Mouse (Mus musculus): Measurements from ENCODE around the gene Setd5. TPM values are rescaled to one million over a fixed set of nuclear protein-coding genes. Genes with fewer than 3 reads are reported as not detected.

Setd5 gene
- polyA plus RNA-seq, 1 experiment = 63.7 TPM

DNA sequence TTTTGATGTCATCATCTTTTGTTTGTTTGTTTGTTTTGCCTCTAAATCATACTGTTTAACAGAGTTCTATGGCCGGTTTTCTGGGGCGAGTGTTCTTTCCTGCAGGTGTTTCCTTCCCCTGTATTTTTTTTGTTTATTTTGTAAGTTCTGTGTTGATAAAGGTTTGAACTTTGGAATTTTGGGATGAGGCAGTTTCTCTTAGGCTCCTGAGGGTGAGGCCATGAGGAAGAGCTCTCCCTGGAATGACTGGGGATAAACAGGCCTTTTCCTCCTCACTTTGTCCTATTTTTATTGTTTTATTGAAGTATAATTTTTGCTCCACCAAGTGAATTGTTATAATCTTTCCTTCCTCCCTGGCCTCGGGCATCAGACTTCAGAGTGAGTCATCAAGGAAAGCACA is 24.2 kb upstream of the Setd5 start:
- H3K4me3 ChIP-seq (ENCODE audit: insufficient read depth, low read length) = no peak overlapping the region
- TF ChIP-seq POLR2A (IDR thresholded peaks at IDR 0.05; ENCODE audit: borderline replicate concordance, low read depth, low read length) (no peak), CTCF (IDR thresholded peaks at IDR 0.05; ENCODE audit: low read depth, low read length) (no peak)
- H3K4me1 ChIP-seq (ENCODE audit: control insufficient read depth, insufficient read depth, low read length) = peaks cover 8% of the 10 kb centered on the region
- no peak overlapping the region for H3K27ac ChIP-seq (ENCODE audit: insufficient read depth, low read depth, low read length)

DNA sequence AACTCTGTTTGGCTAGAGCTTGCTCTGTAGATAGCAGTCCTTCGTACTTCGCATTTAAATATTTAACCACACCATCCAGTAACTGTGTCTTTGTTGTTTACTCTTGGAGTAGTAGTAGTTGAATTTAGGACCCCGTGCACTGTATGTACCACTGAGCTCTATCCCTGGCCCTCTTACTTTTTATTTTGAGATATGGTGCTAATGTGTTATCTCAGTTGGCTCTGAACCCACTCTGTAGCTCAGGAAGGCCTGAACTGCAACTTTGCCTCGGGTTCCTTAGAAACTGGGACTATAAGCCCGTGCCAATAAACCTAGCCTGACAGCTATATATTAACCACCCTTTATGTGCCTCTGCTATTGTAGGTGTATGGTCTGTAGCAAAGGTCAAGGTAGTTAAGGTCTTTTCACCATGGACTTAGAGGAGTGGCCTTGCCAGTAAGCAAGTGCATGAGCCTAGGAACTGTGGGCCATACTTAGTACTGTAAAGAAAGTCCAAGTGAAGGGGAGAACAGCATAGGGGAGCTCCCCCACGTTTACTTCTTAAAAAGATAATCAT is 22.5 kb upstream of the Setd5 start:
- peaks cover 4% of the 10 kb centered on the region for H3K4me1 ChIP-seq (ENCODE audit: control insufficient read depth, insufficient read depth, low read length)
- TF ChIP-seq CTCF (IDR thresholded peaks at IDR 0.05; ENCODE audit: low read depth, low read length) (no peak), POLR2A (IDR thresholded peaks at IDR 0.05; ENCODE audit: borderline replicate concordance, low read depth, low read length) (no peak)
- no peak overlapping the region for H3K27ac ChIP-seq (ENCODE audit: insufficient read depth, low read depth, low read length)
- no peak overlapping the region for H3K4me3 ChIP-seq (ENCODE audit: insufficient read depth, low read length)

DNA sequence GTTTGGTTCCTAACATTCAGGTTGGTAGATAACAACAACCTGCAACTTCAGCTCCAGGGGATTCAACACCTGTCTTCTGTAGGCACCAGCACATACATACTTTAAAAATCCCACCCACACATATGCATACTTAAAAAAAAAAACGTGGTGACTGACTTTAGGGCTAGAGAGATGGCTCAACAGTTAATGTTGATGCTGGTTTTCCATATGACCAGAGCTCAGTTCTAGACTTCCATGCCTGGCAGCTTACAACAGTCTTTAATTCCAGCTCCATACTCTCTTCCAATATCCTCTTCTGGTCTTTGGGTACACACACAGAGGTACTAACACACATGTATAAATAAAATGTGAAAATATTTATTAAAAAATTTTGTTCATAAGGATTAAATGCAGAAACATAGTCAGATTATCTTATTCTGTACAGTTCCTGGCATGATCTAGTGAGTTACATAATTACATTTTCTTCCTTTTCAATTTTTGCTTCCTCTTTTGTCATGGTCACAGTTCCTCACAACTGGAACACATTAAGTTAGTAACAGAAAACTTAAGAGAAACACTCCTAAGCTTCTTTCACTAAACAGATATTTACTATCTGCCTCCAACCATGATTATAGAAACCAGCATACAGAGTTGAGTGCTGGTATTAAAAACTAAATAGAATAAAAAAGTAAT is 16.1 kb upstream of the Setd5 start:
- Histone ChIP-seq H3K4me1 (ENCODE audit: control insufficient read depth, insufficient read depth, low read length) (peaks cover 26% of the 10 kb centered on the region), H3K27ac (ENCODE audit: insufficient read depth, low read depth, low read length) (peak overlapping the region; percentile 62), H3K4me3 (ENCODE audit: insufficient read depth, low read length) (no peak overlapping the region)
- TF ChIP-seq POLR2A (IDR thresholded peaks at IDR 0.05; ENCODE audit: borderline replicate concordance, low read depth, low read length) = no peak

- Histone ChIP-seq H3K4me3 (ENCODE audit: insufficient read depth, low read length) (no peak overlapping the region), H3K4me1 (ENCODE audit: control insufficient read depth, insufficient read depth, low read length) (peaks cover 26% of the 10 kb centered on the region), H3K27ac (ENCODE audit: insufficient read depth, low read depth, low read length) (peak overlapping the region; percentile 55)
Observed at GRCm38 (mm10) chr6:113062253-113062652, 14.9 kb upstream of the Setd5 start.

GRCm38 (mm10) chr6:113063363-113063762 is 13.8 kb upstream of the Setd5 start:
- Histone ChIP-seq H3K4me1 (ENCODE audit: control insufficient read depth, insufficient read depth, low read length) (peaks cover 26% of the 10 kb centered on the region), H3K27ac (ENCODE audit: insufficient read depth, low read depth, low read length) (no peak overlapping the region), H3K4me3 (ENCODE audit: insufficient read depth, low read length) (no peak overlapping the region)
- TF ChIP-seq CTCF (IDR thresholded peaks at IDR 0.05; ENCODE audit: low read depth, low read length) = no peak
- no peak for TF ChIP-seq POLR2A (IDR thresholded peaks at IDR 0.05; ENCODE audit: borderline replicate concordance, low read depth, low read length)

More at GRCm38 (mm10) chr6:113062253-113062652, 14.9 kb upstream of the Setd5 start:
- TF ChIP-seq CTCF (IDR thresholded peaks at IDR 0.05; ENCODE audit: low read depth, low read length) (no peak), POLR2A (IDR thresholded peaks at IDR 0.05; ENCODE audit: borderline replicate concordance, low read depth, low read length) (no peak)

- TF ChIP-seq POLR2A (IDR thresholded peaks at IDR 0.05; ENCODE audit: borderline replicate concordance, low read depth, low read length) = no peak
- no peak for TF ChIP-seq CTCF (IDR thresholded peaks at IDR 0.05; ENCODE audit: low read depth, low read length)
- H3K4me1 ChIP-seq (ENCODE audit: control insufficient read depth, insufficient read depth, low read length) = peaks cover 23% of the 10 kb centered on the region
- H3K27ac ChIP-seq (ENCODE audit: insufficient read depth, low read depth, low read length) = no peak overlapping the region
- H3K4me3 ChIP-seq (ENCODE audit: insufficient read depth, low read length) = no peak overlapping the region
Observed at GRCm38 (mm10) chr6:113065186-113065585, 12.0 kb upstream of the Setd5 start.

DNA sequence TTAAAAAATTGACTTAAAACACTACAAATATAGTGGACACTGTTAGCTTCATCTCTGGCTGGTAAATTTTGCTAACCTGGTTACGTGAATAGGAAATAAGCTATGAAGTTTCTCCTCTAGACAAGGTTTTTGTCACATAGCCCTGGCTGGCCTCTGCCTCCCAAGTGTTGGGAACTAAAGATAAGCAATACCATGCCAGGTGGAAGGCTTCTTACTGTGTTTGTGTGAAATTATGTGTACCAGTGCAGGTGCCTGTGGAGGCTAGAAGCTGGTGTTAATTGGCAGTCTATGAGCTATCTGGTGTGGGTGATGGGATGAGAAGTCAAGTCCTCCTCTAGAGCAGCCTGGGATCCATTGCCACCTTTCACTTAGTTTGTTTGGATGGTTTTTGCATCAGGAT is 8.0 kb upstream of the Setd5 start:
- no peak for TF ChIP-seq CTCF (IDR thresholded peaks at IDR 0.05; ENCODE audit: low read depth, low read length)
- TF ChIP-seq POLR2A (IDR thresholded peaks at IDR 0.05; ENCODE audit: borderline replicate concordance, low read depth, low read length) = no peak
- Histone ChIP-seq H3K27ac (ENCODE audit: insufficient read depth, low read depth, low read length) (no peak overlapping the region), H3K4me1 (ENCODE audit: control insufficient read depth, insufficient read depth, low read length) (peaks cover 13% of the 10 kb centered on the region)

GRCm38 (mm10) chr6:113075261-113075660 is 1.9 kb upstream of the Setd5 start:
- peaks cover 15% of the 10 kb centered on the region for H3K4me1 ChIP-seq (ENCODE audit: control insufficient read depth, insufficient read depth, low read length)
- H3K27ac ChIP-seq (ENCODE audit: insufficient read depth, low read depth, low read length) = peak overlapping the region; percentile 100
- TF ChIP-seq POLR2A (IDR thresholded peaks at IDR 0.05; ENCODE audit: borderline replicate concordance, low read depth, low read length) (no peak), CTCF (IDR thresholded peaks at IDR 0.05; ENCODE audit: low read depth, low read length) (no peak)
- H3K4me3 ChIP-seq (ENCODE audit: insufficient read depth, low read length) = peak overlapping the region; percentile 97

More for the DNA sequence above, 8.0 kb upstream of the Setd5 start:
- no peak overlapping the region for H3K4me3 ChIP-seq (ENCODE audit: insufficient read depth, low read length)

- peak overlapping the region; percentile 97 for H3K4me3 ChIP-seq (ENCODE audit: insufficient read depth, low read length)
- H3K27ac ChIP-seq (ENCODE audit: insufficient read depth, low read depth, low read length) = peak overlapping the region; percentile 100
- TF ChIP-seq POLR2A (IDR thresholded peaks at IDR 0.05; ENCODE audit: borderline replicate concordance, low read depth, low read length) = peak; percentile 76; the same call in 1 of the 2 replicates
- no peak for TF ChIP-seq CTCF (IDR thresholded peaks at IDR 0.05; ENCODE audit: low read depth, low read length)
Observed at GRCm38 (mm10) chr6:113076012-113076685, 1.0 kb upstream of the Setd5 start.

GRCm38 (mm10) chr6:113077569-113078030 is 435 bp downstream of the Setd5 start:
- H3K4me3 ChIP-seq (ENCODE audit: insufficient read depth, low read length) = peak overlapping the region; percentile 97
- TF ChIP-seq CTCF (IDR thresholded peaks at IDR 0.05; ENCODE audit: low read depth, low read length) (no peak), POLR2A (IDR thresholded peaks at IDR 0.05; ENCODE audit: borderline replicate concordance, low read depth, low read length) (no peak; the same call in 1 of the 2 replicates)
- peaks cover 19% of the 10 kb centered on the region for H3K4me1 ChIP-seq (ENCODE audit: control insufficient read depth, insufficient read depth, low read length)
- peak overlapping the region; percentile 97 for H3K27ac ChIP-seq (ENCODE audit: insufficient read depth, low read depth, low read length)

More at GRCm38 (mm10) chr6:113076012-113076685, 1.0 kb upstream of the Setd5 start:
- peaks cover 16% of the 10 kb centered on the region for H3K4me1 ChIP-seq (ENCODE audit: control insufficient read depth, insufficient read depth, low read length)
